Mouse (Mus musculus) cerebellum, adult (tissue): ENCODE results near the gene Sestd1.

Experiments used
- ATAC-seq: cut with Nextera tagmentation; 2 replicates; pipeline ENCODE4 v1.9.2; 2017; ENCODE audit warnings: mild to moderate bottlenecking, moderate library complexity, mixed read lengths; ENCODE audit not compliant: insufficient number of reproducible peaks, low FRiP score, low TSS enrichment

The Sestd1 gene

GRCm38 (mm10) chr2:77146968-77147367 is 133.4 kb downstream of the Sestd1 start:
- no peak for ATAC-seq

DNA sequence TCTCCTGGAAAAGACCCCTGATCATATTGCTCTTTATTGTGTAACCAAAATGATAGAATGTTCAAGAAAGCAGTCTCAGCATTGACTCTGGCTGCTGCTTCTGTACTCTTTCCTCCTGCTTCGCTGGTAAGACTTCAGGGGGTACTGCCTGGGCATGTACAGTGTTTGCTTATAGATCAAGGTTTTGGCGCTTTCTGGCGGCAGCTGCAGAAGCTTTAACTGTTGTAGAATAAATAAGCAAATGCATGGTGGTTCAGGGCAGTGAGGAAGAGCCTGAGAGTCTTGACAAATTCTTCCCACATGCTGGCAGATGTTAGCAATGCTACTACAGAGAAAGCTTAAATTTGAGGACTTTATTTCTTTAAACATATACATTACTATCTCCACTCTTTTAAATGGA is 134.1 kb downstream of the Sestd1 start:
- no peak for ATAC-seq

DNA sequence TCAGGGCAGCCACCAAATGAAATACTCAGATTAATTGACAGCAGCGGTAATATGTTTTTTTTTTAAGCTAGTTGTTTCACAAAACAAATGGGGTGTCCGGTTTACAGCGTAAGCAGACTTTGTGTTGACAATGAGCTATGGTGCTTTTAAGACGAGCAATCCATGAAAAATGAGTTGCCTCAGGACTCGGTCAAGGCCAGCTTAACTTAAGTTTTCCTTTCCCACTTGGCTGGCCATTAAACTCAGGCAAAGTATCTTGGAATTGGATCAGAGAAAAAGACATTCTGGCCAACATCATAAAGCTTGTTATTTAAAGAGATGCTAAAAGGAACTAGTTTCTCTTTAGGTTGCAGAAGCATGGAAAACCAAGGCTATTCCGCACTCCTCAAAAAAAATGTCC is 136.9 kb downstream of the Sestd1 start:
- ATAC-seq = no peak

DNA sequence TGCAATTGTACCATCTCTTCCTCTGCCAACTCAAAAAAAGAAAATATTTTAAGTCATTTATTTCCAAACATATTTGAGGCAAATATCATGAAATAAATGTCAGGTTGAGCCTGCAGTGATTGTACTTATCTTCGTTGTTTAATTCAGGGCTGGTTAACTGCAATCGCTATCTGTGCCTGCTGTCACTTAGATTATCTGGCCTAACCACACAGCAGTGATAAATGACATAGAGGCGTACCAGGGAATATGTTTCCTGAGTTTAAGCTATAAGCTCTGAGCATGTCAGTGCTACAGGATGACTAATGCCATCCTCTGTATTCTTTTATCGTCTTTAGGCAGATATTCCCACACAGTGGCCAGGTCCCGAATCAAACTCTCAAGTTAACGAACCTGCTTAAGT is 141.5 kb downstream of the Sestd1 start:
- no peak for ATAC-seq

DNA sequence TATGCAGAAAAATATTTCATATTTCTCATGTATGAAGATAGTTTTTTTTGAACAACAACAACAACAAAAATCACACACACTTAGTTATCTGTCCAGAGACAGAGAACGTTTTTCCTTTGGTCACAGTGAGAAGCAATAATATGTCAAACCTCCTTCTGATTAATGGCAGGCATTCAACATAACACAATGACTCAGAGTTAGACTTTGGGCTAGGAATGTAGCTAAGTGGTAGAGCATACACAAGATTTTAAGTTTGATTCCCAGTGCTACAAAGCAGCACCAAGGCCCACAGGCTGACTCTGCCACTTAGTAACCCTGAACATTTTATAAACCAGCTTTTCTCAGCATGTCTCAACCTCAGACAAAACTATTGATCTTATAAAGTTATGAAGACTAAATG is 145.5 kb downstream of the Sestd1 start:
- no peak for ATAC-seq

DNA sequence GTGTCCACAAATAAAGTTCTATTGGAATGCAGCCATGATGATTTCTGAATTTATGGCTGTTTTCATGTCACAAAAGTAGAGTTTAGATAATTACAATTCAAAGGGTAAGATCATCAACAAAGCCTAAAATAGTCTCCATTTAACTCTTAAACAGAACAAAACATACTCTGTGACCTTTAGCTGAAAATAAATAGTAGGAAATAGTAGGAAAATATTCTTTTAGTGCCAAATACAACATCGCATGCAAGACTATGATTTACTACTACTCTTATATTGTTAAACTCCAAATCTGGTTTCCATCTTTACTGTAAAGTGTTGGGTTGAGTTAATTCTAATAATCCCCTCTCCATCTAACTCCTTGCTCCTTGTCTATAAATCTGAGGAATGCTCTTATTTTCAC is 147.0 kb downstream of the Sestd1 start:
- no peak for ATAC-seq
